Mouse (Mus musculus) embryo, embryonic 11.5 days (tissue): ENCODE measurements at regions not wholly inside any gene's neighbourhood (a gene's known extent, or its start where the extent isn't known, plus 50 kb on each side); places are given as distances from the start of the nearest gene placed in this dataset.
A peak's percentile ranks its signal among the peaks of the same experiment; 100 is the strongest.
"Not testable (repeated sequence)": the region's sequence is repeated elsewhere in the genome, so short reads cannot be mapped to it uniquely, and the experiment has no call there.

ENCODE experiments used
- DNase-seq: peaks from one replicate; pipeline ENCODE4 v3.0.0-alpha.2; 2012; ENCODE audit warnings: low read depth, low spot score

GRCm38 (mm10) chr5:132959901-132960300 lies 416.8 kb upstream of the Auts2 start:
- no peak for DNase-seq

- no peak for DNase-seq
Measured at GRCm38 (mm10) chr5:132956184-132956583, 413.0 kb upstream of the Auts2 start.

- no peak for DNase-seq
Measured at GRCm38 (mm10) chr5:132955051-132955450, 411.9 kb upstream of the Auts2 start.

- DNase-seq, result peak; percentile 5
Measured at GRCm38 (mm10) chr5:132933439-132933980, 390.4 kb upstream of the Auts2 start.

GRCm38 (mm10) chr5:132929955-132930354 lies 386.8 kb upstream of the Auts2 start:
- DNase-seq, result not testable (repeated sequence)

DNA sequence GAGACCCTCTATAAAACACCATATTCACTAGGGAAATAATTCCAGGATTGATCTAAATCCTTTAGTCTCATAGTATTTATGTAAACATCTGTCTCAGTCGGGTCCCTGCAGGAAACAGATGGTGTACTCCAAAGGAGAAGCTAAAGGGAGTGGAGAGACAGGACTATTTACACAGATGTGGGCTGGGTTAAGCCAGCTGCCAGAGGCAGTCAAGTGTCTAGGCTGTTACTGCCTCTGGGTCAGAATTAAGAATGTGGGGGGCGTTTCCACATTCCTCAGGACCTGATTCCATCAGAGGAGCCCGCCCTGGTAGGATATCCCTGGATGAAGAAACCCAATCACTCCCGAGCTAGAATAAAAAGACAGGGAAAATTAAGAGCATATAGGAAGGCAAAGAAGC lies 380.2 kb upstream of the Auts2 start:
- DNase-seq, result peak; percentile 26

- no peak for DNase-seq
Measured at GRCm38 (mm10) chr5:132909056-132909455, 365.9 kb upstream of the Auts2 start.

- DNase-seq, result no peak
Measured at GRCm38 (mm10) chr5:132908220-132908619, 365.1 kb upstream of the Auts2 start.

DNA sequence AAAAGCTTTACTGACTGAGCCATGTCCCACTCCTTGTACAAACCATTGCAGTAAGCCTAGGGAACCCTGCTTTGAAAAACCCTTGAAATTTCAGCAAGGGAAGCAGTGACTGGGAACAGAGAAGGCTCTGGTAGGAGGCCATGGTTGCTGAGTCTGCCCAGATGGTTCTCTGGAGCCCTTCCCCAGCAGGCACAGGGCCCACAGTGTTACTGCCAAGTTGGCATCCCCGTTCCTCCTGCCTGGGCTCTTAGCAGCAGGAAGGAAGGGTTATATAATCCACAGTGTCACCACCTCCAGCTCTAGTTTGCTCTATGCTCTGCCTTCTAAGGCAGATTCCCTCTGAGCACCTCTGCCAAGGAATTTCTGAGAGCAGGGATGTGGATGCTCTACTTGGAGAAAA lies 349.4 kb upstream of the Auts2 start:
- DNase-seq, result no peak

DNA sequence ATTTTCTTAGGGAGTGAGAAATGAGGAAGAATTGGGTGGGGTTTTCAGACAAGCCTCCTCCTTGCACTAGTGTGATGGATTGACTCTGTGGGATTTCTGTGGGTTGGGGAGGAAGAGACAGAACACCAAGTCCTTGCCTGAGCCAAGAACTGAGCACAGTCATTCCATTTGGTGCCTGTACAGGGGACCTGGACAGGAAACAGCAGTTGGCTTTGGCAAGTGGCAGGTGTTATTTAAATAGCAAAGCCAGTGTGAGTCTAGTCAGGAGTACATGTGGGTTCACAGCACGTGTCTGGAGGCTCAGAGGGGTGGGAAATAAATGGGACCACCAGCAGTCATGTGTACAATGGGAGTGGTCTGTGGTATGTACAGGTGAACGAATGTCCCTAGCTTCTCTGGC lies 341.0 kb upstream of the Auts2 start:
- no peak for DNase-seq

GRCm38 (mm10) chr5:132882291-132882690 lies 339.1 kb upstream of the Auts2 start:
- DNase-seq, result no peak

DNA sequence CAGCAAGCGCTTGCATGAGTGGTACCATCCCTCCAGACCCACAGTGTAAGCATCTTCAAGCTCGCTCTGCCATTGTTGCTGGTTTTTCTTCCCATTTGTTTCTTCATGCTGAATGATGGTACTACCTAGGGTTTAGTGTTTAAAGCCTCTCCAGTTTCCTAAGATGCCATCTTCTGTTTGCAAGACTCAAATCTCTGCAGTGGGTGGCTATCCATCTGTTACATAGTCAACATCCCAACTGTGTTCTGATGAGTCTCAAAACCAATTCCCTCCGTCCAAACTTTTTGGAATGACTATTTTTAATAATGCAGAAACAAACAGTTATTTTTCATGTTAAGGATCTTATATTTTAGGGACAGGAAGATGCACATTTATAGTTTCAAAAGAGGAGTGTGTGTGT lies 338.0 kb upstream of the Auts2 start:
- no peak for DNase-seq

GRCm38 (mm10) chr5:132876336-132876840 lies 333.2 kb upstream of the Auts2 start:
- DNase-seq, result no peak

DNA sequence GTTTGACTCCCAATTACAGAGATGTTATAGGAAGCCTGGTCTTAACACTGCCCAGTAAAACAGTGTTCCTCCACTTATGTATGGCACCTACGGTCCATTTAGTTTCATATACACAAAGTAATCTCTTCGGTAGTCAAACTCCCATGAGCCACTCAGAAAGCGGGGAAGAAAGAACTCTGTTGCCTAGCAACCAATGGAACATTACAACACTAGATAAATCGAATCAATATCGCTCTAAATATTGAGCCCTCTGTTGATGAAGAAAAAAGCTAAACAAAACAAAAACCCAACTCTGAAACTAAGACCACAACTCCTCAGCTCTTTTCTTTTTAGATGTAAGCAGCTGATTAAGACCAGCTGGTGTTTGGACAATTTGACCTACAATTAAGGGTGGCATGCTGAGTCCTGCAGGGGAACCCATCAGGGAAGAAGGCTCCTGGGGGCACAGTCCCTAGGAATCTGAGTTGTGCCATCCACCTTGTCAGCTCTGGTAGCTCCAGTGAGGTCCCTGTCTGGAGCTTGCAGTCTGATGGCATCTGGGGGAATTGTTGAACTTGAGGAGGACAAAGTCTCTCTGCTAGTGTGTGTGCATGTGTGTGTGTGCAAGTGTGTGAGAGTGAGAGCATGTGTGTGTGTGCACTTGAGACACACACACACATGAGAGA lies 315.8 kb upstream of the Auts2 start:
- DNase-seq, result no peak

- peak; percentile 45 for DNase-seq
Measured at GRCm38 (mm10) chr5:132855619-132856510, 312.7 kb upstream of the Auts2 start.

DNA sequence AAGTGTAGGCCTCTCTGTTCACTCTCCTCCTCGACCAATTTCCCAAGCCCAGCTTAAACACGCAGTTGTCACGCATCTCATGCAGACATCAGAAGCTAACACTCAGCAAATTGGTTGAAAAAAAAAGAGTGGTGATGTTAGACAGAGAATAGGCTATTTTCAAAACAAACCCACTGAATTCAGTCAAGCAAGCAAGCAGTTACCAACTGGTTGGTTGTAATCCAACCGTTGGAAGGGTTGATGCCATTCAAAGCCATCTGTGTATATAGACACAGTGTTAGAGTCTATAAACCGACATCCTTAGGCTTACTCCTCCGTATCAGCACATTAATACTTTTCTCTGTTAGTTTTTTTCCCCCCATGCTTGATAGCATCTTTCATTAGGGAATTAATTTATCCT lies 307.6 kb upstream of the Auts2 start:
- DNase-seq, result no peak

DNA sequence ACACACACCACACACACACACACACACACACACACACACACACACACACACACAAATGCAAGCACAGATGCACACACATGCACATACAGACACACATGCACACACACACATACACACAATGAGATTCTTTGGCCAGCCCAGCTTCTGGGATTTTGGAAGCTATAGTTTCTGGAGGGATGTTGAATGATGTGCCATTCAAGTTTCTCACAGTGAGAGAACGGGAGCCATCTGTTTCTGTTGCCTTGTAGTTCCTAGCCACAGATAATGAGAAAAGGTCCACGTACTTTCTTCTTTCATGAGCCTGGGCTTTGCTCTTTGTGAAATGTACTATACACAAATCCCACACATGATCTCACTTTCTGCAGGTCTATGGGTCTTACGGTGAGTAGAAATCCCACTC lies 304.9 kb upstream of the Auts2 start:
- DNase-seq, result no peak

GRCm38 (mm10) chr5:132843284-132843683 lies 300.1 kb upstream of the Auts2 start:
- no peak for DNase-seq

DNA sequence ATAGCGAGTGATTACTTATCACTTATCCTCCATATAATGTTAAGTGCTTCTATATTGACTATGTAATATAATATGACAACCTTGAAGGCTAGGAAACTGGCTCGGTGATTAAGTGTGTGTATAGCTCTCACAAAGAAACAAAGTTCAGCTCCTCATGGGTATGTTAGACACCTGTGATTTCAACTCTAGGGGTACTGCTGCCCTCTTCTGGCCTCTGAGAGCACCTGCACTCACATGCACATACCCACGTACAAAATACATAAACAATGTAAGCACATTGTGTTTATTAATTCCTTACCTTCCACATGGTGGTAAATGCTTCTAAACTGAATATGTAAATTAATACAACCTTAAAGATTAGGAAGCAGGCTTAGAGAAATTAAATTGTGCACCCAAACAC lies 298.6 kb upstream of the Auts2 start:
- no peak for DNase-seq

- no peak for DNase-seq
Measured at GRCm38 (mm10) chr5:132837420-132837819, 294.3 kb upstream of the Auts2 start.

DNA sequence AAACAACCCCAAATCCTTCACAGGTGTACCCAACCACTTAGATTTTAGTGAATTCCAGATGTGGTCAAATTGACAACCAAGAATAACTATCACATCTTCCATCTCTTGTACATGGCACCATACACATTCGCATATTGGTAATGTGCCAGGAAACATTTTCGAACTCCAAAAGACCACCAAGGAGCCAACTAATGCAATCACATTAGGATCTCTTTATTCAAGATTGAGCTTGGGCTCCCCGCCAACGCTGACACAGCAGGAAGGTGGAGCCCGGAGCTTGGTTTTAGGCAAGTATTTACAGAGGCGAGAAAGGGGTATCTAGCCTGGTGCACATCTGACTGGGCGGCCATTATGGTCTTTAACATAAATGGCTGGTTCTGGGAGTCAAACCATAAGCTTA lies 285.8 kb upstream of the Auts2 start:
- DNase-seq, result no peak

DNA sequence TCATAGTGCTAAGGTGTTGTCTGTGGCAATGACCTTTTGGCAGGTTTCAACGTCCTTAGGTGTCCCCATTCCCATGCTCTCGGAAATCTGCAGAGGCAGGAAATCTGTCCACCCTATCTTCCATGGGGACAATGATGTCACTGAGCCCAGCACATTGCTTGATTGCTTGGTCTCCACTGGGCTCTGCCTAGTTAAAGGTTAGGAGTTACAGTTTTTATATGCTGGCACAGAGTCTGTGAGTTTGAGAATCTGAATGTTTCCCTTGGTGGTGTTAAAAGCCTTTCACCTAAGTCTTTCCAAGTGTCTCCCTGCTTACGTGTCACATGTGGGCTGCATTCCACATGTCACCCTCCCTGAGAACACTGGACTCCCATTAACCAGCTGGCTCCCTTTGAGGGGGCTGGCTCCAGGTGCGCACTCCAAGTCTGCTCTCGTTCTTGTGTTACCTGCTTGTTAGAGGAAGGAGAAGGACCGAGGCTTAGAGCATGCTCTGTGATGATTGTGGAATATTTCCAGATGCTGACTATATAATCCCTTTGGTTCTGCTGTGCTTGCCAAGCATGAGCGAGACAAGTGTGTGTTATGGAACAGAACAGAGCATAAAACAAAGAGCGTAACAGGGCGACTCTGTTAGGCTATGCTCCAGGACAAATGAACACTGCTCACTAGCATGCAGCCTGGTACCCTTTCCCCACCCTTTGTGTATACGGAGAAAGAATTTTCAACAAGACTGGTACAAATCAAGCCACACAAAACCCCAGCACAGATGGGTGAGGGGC lies 284.6 kb upstream of the Auts2 start:
- DNase-seq, result no peak
